Mouse (Mus musculus): ENCODE results near the gene Cx3cr1.
A peak's percentile ranks its signal among the peaks of the same experiment; 100 is the strongest.

The Cx3cr1 gene

GRCm38 (mm10) chr9:120082691-120083090, 13.0 kb upstream of the Cx3cr1 start:
- DNase-seq (ENCODE audit: low spot score in 2 of 2) = no peak

DNA sequence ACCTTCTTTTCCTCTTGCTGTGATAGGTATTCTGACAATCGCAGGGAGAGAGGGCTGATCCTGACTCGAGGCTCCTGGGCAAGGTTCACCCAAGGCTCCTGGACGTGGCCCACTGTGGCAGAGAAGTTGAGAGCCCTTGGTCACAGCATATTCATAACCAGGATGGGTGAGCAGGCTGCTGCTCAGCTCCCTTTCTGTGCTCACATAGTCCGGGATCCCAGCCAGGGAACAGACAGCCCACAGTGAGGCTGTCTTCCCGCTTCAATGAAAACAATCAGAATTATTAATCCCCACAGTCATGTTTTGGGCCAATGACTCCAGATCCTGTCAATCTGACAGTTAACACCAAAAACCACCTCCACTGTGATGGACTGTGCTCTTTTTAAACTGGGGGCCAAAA, 12.3 kb upstream of the Cx3cr1 start:
- no peak for DNase-seq (ENCODE audit: low spot score in 2 of 2)

- DNase-seq (ENCODE audit: low spot score in 2 of 2) = no peak
These were observed 11.6 kb upstream of the Cx3cr1 start for GRCm38 (mm10) chr9:120081247-120081646.

GRCm38 (mm10) chr9:120080546-120081108, 10.9 kb upstream of the Cx3cr1 start:
- no peak for DNase-seq (ENCODE audit: low spot score in 2 of 2)

DNA sequence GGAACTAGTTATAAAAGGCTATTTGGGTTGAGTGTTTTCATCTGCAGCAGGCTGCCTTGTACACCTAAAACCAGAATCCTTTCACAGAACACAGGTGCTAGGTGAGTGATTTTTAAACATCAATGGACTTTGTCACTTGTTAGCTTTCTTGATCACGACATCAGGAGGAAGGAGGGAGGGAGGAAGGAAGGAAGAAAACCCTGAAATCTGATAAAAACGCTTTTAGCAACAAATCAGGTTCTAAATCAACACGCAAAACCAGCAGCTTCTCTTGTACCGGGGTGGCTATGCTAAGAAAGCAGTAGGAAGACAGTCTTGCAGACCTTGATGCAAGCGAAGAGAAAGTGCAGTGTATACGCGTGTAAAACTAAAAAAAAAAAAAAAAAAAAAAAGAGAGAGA, 10.2 kb upstream of the Cx3cr1 start:
- no peak for DNase-seq (ENCODE audit: low spot score in 2 of 2)

GRCm38 (mm10) chr9:120078241-120078640, 8.6 kb upstream of the Cx3cr1 start:
- no peak for DNase-seq (ENCODE audit: low spot score in 2 of 2)

DNA sequence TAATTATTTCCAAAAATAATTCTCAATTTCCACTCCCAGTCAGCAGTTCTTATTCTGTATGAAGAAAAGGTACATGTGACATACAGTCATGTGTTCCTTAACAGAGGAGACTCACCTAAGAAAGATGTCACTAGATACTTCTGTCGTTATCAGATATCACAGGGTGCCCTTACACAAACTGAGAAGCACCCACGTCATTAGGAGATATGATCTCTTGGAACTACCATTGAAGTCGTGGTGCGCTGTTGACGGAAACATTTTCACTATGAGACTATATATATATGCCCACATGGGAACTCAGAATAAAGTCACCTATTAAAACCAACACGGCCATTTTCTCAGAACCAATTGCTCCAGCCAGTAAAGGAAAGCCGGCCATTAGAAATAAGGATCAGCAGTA, 4.8 kb upstream of the Cx3cr1 start:
- DNase-seq (ENCODE audit: low spot score in 2 of 2) = no peak

DNA sequence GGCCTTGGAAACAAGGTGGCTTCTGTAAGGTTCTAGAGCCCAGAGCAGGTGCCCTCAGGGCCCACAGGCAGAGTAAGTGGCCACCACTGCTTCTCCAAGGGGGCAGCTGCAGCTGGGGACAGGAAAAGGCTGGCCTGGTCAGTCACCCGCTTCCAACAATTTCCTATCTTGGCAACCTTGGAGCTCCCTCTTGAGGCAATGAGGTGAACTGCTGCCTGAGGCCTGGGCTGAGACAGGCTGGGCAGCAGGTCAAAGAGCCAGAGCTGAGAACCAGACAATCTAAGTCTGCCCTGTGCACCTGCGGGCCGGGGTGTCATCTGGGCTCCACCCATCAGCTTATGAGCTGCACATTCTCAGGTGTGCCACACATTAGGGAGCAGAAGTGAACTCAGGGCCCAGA, 3.5 kb upstream of the Cx3cr1 start:
- DNase-seq (ENCODE audit: low spot score in 2 of 2) = peak; percentile 56 to 57

DNA sequence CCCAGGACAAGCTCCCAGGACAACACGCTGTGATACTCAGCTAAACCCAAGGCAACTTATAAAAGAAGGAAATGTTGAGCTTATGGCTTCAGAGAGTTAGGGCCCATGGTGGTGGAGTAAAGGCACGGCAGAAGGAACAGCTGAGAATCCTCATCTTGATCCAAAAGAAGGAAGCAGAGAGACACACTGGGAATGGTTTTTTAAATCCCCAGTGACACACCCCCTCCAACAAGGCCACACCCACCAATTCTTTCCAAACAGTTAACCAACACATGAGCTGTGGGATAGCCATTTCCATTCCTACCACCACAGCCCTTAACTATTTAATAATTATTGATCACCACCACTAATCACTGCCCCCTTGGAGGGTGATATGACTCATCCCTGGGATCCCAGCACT, 1.6 kb upstream of the Cx3cr1 start:
- DNase-seq (ENCODE audit: low spot score in 2 of 2) = no peak

DNA sequence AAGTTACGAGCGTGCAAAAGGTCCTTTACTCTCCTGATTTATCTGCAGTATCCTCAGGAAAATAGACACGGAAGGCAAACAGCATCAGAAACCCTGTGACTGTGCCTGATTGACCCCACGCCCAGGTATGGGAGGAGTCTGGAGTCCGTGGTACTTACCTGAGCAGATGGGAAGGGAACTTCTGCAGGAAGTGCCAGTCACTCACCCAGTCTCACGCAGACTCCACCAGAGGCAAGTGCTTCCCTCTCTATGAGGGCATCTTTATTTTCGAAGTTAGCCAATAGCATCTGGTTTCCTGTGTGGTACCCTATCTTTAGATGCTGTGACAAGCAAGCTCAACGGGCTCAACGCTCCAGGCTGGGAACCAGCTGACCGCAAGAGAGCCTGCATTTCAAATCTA, 1.6 kb downstream of the Cx3cr1 start:
- DNase-seq (ENCODE audit: low spot score in 2 of 2) = no peak

DNA sequence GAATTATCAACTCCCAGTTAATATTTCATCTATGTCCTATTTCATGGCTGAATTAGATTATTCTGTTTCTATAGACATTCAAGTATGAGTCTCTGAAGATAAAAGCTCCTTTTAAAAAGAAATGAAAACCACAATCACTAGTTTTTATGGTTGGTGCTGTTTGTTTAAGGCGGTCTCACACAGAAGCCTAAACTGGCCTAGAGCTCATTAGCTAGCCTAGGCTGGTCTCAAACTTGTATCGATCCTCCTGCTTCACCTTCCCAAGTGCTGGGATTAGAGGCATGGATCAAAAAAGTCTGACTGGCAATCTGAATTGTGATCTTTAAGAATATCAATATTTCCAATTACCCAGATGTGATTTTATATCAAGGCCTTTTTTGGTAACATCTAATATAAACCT, 2.1 kb downstream of the Cx3cr1 start:
- DNase-seq (ENCODE audit: low spot score in 2 of 2) = no peak

DNA sequence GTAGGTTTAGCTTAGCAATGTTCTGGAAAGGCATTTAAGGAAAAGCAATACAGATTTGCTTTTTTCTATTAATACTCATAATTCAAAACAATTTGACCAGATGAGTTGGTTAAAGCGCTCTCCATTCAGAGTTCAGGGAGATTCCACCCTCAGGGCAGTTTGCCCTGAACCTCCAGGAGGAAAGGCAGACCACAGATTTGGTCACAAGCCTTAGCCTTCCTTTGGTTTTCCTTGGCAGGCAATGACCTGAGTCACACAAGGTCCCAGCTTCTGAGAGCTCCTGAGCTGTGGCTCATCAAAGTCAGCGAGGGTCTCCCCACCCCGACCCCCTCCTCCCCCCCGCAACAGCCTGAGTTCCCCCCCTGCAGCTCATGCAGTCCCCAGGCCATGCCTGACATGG, 5.4 kb downstream of the Cx3cr1 start:
- DNase-seq (ENCODE audit: low spot score in 2 of 2) = no peak

DNA sequence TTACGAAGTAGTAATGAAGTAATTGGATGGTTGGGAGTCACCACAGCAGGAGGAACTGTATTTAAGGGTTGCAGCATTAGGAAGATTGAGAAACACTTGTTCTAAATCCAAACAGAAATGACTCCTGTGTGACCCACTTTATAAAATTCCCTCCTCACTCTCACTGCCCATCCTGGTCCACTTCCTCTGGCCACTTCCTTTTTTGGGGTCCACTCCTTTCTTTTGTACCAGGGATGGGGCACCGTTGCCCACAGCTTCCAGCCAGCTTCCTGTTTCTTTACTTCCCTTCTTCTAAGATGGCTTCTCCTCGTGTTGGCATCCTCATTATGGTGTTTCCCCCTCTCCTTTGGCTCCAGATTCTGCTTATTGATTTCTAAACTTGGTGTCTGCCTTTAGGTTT, 10.9 kb downstream of the Cx3cr1 start:
- DNase-seq (ENCODE audit: low spot score in 2 of 2) = peak in 1 of 2 experiments; percentile 18

- no peak for DNase-seq (ENCODE audit: low spot score in 2 of 2)
These were observed 13.5 kb downstream of the Cx3cr1 start for GRCm38 (mm10) chr9:120056201-120056600.

- DNase-seq (ENCODE audit: low spot score in 2 of 2) = peak; percentile 37 to 48
These were observed 15.0 kb downstream of the Cx3cr1 start for GRCm38 (mm10) chr9:120054545-120055277.

- no peak for DNase-seq (ENCODE audit: low spot score in 2 of 2)
These were observed 20.3 kb downstream of the Cx3cr1 start for GRCm38 (mm10) chr9:120049407-120049806.

DNA sequence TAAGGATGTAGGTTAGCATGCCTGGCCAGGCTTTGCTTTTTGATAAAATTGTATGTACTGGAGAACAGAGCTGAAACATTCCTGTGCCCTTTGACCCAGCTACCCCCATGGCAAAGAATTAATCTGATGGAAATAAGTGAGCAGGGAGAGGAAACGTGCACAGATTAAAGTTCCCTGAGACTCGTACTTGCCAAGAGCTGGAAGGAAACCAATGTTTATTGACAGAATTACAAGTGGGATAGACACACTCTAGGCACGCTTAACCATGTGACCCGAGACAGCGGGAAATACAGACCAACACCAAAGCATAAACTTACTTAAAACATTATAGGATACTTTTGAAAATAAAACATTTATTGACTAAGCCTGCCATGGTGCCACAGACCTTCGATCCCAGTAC, 21.2 kb downstream of the Cx3cr1 start:
- no peak for DNase-seq (ENCODE audit: low spot score in 2 of 2)

DNA sequence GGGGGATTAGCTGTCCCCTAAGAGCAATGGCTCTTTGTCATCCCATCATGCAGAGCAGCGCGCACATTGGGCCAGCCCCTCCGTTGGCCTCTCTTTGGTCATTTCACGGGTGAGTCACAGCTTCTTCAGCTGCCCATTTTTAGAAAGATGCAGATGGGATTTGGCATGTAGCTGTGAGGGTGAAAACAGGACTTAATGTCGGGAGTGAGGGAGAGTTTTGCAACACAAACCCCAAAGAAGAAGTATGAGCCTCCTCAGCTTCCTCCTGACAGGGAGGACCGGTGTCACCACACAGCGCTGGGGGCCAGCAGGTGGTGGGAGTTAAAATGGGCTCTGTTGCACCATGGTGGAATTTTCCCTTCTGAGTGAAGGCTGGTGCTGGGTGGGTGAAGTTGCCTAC, 26.6 kb downstream of the Cx3cr1 start:
- no peak for DNase-seq (ENCODE audit: low spot score in 2 of 2)

- no peak for DNase-seq (ENCODE audit: low spot score in 2 of 2)
These were observed 32.3 kb downstream of the Cx3cr1 start for GRCm38 (mm10) chr9:120037414-120037813.

DNA sequence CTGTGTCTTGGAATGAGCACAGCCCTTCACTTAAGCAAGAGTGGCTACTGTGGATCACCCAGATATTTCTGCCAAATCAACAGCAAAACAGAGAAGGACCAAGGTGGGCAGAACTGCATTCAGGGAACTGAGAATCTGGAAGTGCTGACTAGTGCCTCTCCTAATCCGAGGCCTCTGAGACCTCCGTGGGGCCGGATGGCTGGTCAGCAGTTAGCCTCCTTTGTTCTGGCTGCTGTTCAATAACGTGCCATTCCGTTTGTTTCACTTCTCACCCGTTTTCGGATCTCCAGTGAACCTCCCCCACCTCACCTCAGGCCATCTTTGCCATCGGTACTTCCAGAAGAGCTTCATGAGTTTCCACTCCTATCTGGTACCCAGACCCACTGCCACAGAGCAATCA, 35.3 kb downstream of the Cx3cr1 start:
- no peak for DNase-seq (ENCODE audit: low spot score in 2 of 2)

DNA sequence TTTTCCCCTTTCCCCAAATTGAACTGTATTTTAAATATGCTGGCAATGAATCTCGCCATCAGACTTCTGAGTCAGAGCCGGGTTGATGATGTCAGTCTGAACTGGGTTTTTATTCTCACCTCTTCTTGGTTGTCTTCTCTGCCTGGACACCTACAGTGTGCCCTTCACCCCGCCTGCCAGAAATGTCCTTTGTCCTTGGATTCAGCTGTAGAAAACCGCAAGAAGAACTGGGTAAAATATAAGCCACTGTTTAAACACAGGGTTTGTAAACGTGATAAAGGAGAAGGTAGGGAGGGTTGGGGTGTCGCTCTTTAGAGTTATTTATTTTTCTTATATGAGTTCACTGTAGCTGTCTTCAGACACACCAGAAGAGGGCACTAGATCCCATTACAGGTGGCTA, 37.0 kb downstream of the Cx3cr1 start:
- DNase-seq (ENCODE audit: low spot score in 2 of 2) = no peak

GRCm38 (mm10) chr9:120030421-120030820, 39.3 kb downstream of the Cx3cr1 start:
- no peak for DNase-seq (ENCODE audit: low spot score in 2 of 2)

GRCm38 (mm10) chr9:120029880-120030279, 39.8 kb downstream of the Cx3cr1 start:
- no peak for DNase-seq (ENCODE audit: low spot score in 2 of 2)
